Mouse (Mus musculus) left cerebral cortex, adult 18-20 months (tissue): ENCODE measurements around the gene Top3a. TPM values are rescaled to one million over a fixed set of nuclear protein-coding genes. Genes with fewer than 3 reads are reported as not detected.

Experiments used
- DNase-seq, 2 experiments: peaks; one replicate each; pipeline ENCODE4 v3.0.0; 2021 to 2022; ENCODE audit warnings: low spot score in 2 of 2, mixed read lengths in 1 of 2
- microRNA-seq, 2 experiments: library from miRNA; unstranded; fragments of <30 nt; microRNA quantifications; one replicate each; pipeline ENCODE4 v1.2.0; 2021
- total RNA-seq, 2 experiments: library from RNA; stranded (reverse); gene quantifications; 2 replicates each; pipeline ENCODE4 v1.2.3; 2021

Top3a gene
- total RNA-seq, 2 experiments from 2014 or later: 5.0 to 5.3 TPM

- DNase-seq: no peak
These were observed 81.0 kb downstream of the Top3a start for GRCm38 (mm10) chr11:60696165-60696564.

Small RNA genes within 50 kb of the gene (microRNA-seq; reads per million reads assigned to microRNA genes)
- 0.85 to 1.5 reads per million in 2 experiments for gene Mir5100

Other genes with a start within 250 kb of the Top3a start
- gene Alkbh5, start 241.0 kb downstream of the Top3a start, total RNA-seq: 10 to 100 TPM; 61.0 to 62.5 TPM
- 10 to 100 TPM; 34.6 to 35.4 TPM for gene Llgl1, start 77.6 kb downstream of the Top3a start, total RNA-seq
- 10 to 100 TPM; 67.8 to 71.4 TPM for gene Flii, start 50.1 kb downstream of the Top3a start, total RNA-seq
- 10 to 100 TPM; 19.5 to 19.9 TPM for gene Mief2, start 49.0 kb downstream of the Top3a start, total RNA-seq
- gene Smcr8, start 159 bp upstream of the Top3a start, total RNA-seq: 10 to 100 TPM; 33.0 to 33.7 TPM
- gene Shmt1, start 34.4 kb upstream of the Top3a start, total RNA-seq: 1 to 10 TPM; 1.7 to 3.7 TPM
- gene Dhrs7b, start 53.3 kb upstream of the Top3a start, total RNA-seq: 10 to 100 TPM; 26.6 to 31.6 TPM
- gene Tmem11, start 101.9 kb upstream of the Top3a start, total RNA-seq: 10 to 100 TPM; 28.1 to 29.7 TPM
- 10 to 100 TPM; 11.4 to 12.3 TPM for gene Natd1, start 137.4 kb upstream of the Top3a start, total RNA-seq
- 10 to 100 TPM; 20.5 to 21.4 TPM for gene Map2k3, start 154.7 kb upstream of the Top3a start, total RNA-seq
- 10 to 100 TPM; 18.9 to 19.0 TPM for gene Kcnj12, start 245.2 kb upstream of the Top3a start, total RNA-seq